Mouse (Mus musculus) embryonic facial prominence, embryonic 10.5 days (tissue): ENCODE results near the gene Calhm1. TPM values are rescaled to one million over a fixed set of nuclear protein-coding genes. Genes with fewer than 3 reads are reported as not detected.

Experiments
- DNase-seq: peaks from one replicate; pipeline ENCODE4 v3.0.0-alpha.2; 2017; ENCODE audit warnings: low spot score
- H3K27ac ChIP-seq: fragments of 300-500 bp; sonication (generic); replicated peaks from 2 replicates; pipeline ENCODE4 v1.5.1; 2016; ENCODE audit warnings: mild to moderate bottlenecking
- H3K27me3 ChIP-seq: fragments of 300-500 bp; sonication (generic); replicated peaks from 2 replicates; pipeline ENCODE4 v1.6.1; 2016; ENCODE audit warnings: low read depth, mild to moderate bottlenecking; ENCODE audit not compliant: poor library complexity, severe bottlenecking
- H3K36me3 ChIP-seq: fragments of 300-500 bp; sonication (generic); replicated peaks from 2 replicates; pipeline ENCODE4 v1.6.1; 2016; ENCODE audit warnings: mild to moderate bottlenecking, moderate library complexity
- H3K4me1 ChIP-seq: fragments of 300-500 bp; sonication (generic); 2 replicates; pipeline ENCODE4 v1.6.1; 2016
- H3K4me3 ChIP-seq: fragments of 300-500 bp; sonication (generic); 2 replicates; pipeline ENCODE4 v1.5.1; 2016; ENCODE audit warnings: mild to moderate bottlenecking, moderate library complexity
- H3K9me3 ChIP-seq: fragments of 300-500 bp; sonication (generic); 2 replicates; pipeline ENCODE4 v1.6.1; 2016; ENCODE audit warnings: mild to moderate bottlenecking
- WGBS: fragments of 180-500 bp; shearing (Covaris S2); methylation state at CpG from one replicate; pipeline ENCODE4 v1.1.7; 2016; 5-methylcytosine and 5-hydroxymethylcytosine counted together
- polyA plus RNA-seq: library from polyadenylated mRNA; unstranded; fragments of >200 nt; fragmentation: Nextera tagmentation; extraction: Ambion mirVana; gene quantifications from 2 replicates; pipeline ENCODE4 v1.2.1, GENCODE M21; 2016

Gene Calhm1
- polyA plus RNA-seq, 1 experiment from 2014 or later: not detected

DNA sequence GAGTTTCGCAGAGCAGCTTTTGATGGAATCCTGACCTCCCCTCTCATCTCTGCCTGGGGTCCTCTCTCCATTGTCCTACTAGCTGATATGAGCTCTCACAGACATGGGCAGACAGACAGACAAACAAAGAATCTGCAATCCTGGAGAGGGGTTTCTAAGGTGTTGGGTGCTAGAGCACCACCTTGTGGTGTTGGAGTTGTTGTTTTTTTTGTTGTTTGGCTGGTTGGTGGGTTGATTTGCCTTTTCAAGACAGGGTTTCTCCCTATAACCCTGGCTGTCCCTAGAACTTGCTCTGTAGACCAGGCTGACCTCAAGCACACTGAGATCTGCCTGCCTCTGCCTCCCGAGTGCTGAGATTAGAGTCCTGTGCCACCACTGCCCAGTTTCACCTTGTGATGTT, 31.4 kb upstream of the Calhm1 start:
- Histone ChIP-seq H3K36me3 (no peaks in the 10 kb centered on the region), H3K4me3 (no peak overlapping the region), H3K27me3 (peaks cover 55% of the 10 kb centered on the region), H3K27ac (no peak overlapping the region), H3K4me1 (peaks cover 18% of the 10 kb centered on the region), H3K9me3 (no peaks in the 10 kb centered on the region)
- WGBS: 73% methylated on average over 2 of the region's 2 CpGs
- no peak for DNase-seq

DNA sequence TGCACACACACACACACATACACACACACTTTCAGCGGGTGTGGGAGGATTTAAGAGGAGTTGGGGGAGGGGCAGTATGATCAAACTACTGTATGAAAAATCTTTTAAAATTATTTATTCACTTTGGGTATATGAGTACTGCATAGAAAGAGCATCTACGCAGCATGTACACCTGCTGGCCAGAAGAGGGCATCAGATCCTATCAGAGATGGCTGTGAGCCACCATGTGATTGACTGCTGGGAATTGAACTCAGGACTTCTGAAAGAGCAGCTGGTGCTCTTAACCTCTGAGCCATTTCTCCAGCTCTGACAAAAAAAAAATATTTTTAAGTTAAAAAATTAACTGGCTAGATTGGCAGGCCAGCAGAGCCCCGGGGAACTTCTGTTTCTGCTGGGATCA, 30.5 kb upstream of the Calhm1 start:
- Histone ChIP-seq H3K4me3 (no peak overlapping the region), H3K9me3 (no peaks in the 10 kb centered on the region), H3K27ac (no peak overlapping the region), H3K36me3 (no peaks in the 10 kb centered on the region), H3K27me3 (peaks cover 45% of the 10 kb centered on the region), H3K4me1 (peaks cover 12% of the 10 kb centered on the region)
- DNase-seq: no peak
- 59% methylated on average over 3 of the region's 3 CpGs for WGBS

DNA sequence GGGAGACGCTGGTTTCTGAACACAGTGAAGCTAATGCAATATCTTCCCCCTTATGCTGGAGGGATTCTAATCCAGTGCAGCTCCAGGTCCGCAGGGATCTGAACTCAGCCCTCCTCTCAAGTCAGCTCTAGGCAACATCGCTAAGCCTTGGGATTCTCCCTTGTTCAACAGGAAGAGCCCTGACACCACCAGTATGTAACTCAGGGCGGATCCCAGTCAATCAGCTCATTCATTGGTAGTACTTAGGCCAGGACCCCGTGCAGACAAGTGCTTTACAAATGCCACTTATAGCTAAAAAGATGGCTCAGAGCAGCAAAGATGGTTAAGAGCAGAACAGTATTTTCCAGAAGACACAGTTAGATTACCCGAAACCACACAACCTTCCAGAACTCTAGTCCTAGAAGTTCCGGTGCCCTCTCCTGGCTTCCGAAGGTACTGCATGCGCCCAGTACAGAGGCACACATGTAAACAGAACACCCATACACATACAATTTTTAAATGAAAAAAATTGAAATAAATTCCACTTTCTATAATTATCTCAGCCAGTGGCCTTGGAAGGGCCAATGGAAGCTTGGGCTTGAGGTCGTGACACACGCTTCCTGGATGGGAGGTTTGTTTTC, 24.8 kb upstream of the Calhm1 start:
- Histone ChIP-seq H3K9me3 (no peaks in the 10 kb centered on the region), H3K27ac (no peak overlapping the region), H3K4me1 (peaks cover 12% of the 10 kb centered on the region), H3K4me3 (peak overlapping the region; percentile 33; the same call in 1 of the 2 replicates), H3K36me3 (no peaks in the 10 kb centered on the region), H3K27me3 (0 out of 2 replicates have a peak, but pooled peaks cover 8% of the 10 kb centered on the region)
- WGBS: 25% methylated on average over 11 of the region's 11 CpGs
- DNase-seq: peak; percentile 85

DNA sequence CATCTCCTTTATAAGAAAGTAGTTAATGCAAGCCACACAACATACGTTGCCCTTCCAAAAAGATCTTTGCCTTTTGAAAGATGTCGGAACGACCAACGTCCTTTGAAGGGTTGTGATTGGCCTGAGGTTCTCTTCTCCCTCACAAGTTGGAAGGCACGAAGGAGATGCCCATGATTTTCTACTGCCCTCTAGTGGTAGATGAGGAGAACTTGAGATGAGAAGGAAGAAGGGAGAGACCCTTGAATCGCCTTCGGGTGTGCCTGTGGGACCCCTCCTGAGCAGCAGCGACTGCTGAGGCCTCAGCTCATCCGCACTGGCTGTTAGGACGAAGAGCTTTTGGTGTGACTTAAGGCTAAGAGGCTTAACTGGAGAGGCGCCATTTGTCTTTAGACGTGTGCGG, 24.2 kb upstream of the Calhm1 start:
- WGBS: 8% methylated on average over 13 of the region's 13 CpGs
- peaks cover 12% of the 10 kb centered on the region for H3K4me1 ChIP-seq
- no peak overlapping the region for H3K27ac ChIP-seq
- 0 out of 2 replicates have a peak, but pooled peaks cover 8% of the 10 kb centered on the region for H3K27me3 ChIP-seq
- DNase-seq: peak; percentile 57
- H3K4me3 ChIP-seq: peak overlapping the region; percentile 33; the same call in 1 of the 2 replicates
- H3K36me3 ChIP-seq: no peaks in the 10 kb centered on the region
- H3K9me3 ChIP-seq: no peaks in the 10 kb centered on the region

DNA sequence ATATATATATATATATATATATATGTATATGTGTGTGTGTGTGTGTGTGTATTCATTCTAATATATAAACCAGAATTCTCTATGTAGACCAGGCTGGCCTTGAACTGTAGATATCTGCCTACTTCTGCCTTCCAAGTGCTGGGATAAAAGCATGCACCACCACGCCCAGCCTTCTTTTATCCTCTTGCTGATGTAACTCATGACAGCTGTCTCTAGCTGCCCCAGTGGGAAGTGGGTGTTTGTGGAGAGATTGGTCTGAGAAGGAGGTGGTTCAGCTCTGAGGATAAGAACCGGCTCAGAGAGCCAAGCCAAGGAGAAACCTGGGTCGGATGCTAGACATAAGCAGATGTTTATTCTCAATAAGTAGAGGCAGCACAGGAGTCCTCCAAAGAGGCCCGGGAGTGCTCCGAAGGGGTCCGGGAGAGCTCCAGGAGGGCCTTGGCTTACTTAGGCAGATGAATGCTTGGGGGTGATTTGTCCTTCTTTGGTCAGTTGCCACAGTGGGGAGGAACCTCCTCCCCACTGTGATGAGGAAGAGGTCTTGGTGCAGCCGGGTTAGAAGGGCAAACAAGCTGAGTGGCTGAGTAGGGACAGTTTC, 23.7 kb upstream of the Calhm1 start:
- Histone ChIP-seq H3K4me1 (peaks cover 12% of the 10 kb centered on the region), H3K27ac (no peak overlapping the region), H3K27me3 (0 out of 2 replicates have a peak, but pooled peaks cover 8% of the 10 kb centered on the region), H3K36me3 (no peaks in the 10 kb centered on the region), H3K4me3 (no peak overlapping the region), H3K9me3 (no peaks in the 10 kb centered on the region)
- WGBS: 56% methylated on average over 7 of the region's 7 CpGs
- DNase-seq: no peak

DNA sequence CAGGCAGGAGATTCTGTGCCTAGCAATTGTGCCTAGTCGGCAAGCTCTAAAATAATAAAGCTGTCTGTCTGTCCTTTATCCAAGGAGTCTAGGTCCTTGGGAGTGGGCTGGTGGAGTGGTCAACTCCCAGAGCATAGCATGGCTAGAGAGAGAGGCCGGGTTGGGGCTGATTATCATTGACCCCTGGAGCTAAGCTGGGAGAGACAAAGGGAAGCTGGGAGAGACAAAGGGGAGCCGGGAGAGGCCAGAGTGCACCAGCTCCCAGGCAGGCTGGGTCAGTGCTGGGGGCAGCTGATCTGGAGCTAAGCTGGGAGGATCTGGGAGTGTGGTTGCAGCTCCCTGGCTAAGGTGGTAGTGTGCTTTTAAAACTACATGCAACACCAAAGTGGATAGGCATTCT, 22.7 kb upstream of the Calhm1 start:
- H3K27me3 ChIP-seq: 0 out of 2 replicates have a peak, but pooled peaks cover 8% of the 10 kb centered on the region
- 27% methylated on average over 3 of the region's 3 CpGs for WGBS
- no peak for DNase-seq
- no peaks in the 10 kb centered on the region for H3K9me3 ChIP-seq
- no peaks in the 10 kb centered on the region for H3K36me3 ChIP-seq
- H3K4me1 ChIP-seq: peaks cover 12% of the 10 kb centered on the region
- H3K4me3 ChIP-seq: no peak overlapping the region
- H3K27ac ChIP-seq: no peak overlapping the region

DNA sequence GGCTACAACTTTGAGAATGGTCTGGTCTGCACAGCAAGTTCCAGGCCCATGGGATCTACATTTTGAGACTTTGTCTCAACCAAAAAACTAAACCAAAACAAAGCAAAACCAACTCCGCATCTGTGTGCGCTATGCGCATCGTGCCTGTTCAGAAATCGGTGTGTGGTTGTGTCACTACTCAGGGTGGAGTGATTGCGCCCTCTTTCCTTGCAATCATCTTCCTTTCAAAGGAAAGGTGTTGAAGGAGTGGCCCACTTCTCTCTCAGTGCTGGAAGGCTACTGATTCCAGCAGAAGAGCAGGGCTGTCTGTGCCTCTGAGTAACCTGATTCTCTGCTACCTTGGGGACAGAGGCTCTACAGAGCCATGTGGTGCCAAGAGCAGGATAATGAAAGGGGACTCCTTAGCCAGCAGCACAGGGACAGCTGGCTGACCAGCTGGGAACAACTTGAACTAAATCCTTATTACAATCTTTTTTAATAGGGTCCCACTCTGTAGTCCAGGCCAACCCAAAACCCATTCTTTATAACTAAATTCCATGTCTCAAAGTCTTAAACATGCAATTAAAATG, 19.2 kb upstream of the Calhm1 start:
- Histone ChIP-seq H3K27me3 (0 out of 2 replicates have a peak, but pooled peaks cover 5% of the 10 kb centered on the region), H3K27ac (no peak overlapping the region), H3K4me3 (no peak overlapping the region), H3K9me3 (no peaks in the 10 kb centered on the region), H3K36me3 (no peaks in the 10 kb centered on the region), H3K4me1 (peaks cover 4% of the 10 kb centered on the region)
- no peak for DNase-seq
- 90% methylated on average over 6 of the region's 6 CpGs for WGBS

DNA sequence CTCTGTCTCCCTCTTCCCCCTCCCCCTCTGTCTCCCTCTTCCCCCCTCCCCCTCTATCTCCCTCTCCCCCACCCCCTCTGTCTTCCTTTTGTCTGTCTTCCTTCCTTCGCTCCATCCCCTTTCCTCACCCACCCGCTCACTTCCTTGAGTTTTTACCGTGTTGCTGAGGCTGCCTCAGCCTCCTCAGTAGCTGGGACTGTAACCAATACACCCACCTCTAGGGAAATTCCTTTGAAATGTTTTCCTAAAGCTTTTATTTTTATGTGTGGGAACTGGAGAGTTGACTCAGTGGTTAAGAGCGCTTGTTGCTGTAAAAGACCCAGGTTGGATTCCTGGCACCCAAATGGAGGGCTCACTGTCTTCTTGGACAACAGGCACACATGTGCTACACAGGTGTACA, 17.6 kb upstream of the Calhm1 start:
- no peaks in the 10 kb centered on the region for H3K36me3 ChIP-seq
- no peak overlapping the region for H3K4me3 ChIP-seq
- WGBS: 60% methylated on average over 4 of the region's 4 CpGs
- H3K27ac ChIP-seq: no peak overlapping the region
- no peaks in the 10 kb centered on the region for H3K27me3 ChIP-seq
- H3K4me1 ChIP-seq: peaks cover under 1% of the 10 kb centered on the region; the same call in 1 of the 2 replicates
- H3K9me3 ChIP-seq: no peaks in the 10 kb centered on the region
- no peak for DNase-seq

DNA sequence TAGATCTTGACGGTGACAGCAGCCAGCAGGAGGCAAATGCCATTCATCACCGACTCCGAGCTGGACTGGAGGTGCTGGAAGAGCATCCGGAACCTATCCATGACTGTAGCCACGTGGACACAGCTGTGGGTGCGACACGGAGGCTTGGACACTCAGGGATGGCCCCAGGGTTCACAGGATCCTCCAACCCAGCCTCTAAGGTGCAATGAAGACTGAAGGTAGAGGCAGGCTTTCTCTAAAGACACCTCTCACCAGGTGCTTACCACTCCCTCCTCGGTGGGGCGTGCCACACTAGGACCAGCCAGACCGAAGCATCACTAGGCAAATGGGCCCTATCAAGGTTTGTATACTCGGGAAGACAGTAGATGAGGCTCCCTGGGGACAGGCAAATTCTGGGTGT, 13.6 kb upstream of the Calhm1 start, which contains the start of gene Calhm3:
Gene Calhm3 (minus strand): TSS at position 101 of the 400 bp plus-strand sequence.
- Histone ChIP-seq H3K36me3 (no peaks in the 10 kb centered on the region), H3K27ac (no peak within 1 kb of the TSS), H3K27me3 (peaks cover 8% of the 10 kb centered on the region), H3K4me3 (no peak within 1 kb of the TSS), H3K9me3 (no peaks in the 10 kb centered on the region), H3K4me1 (no peaks in the 10 kb centered on the region)
- no peak for DNase-seq
- WGBS: 78% methylated on average over 11 of the region's 11 CpGs

DNA sequence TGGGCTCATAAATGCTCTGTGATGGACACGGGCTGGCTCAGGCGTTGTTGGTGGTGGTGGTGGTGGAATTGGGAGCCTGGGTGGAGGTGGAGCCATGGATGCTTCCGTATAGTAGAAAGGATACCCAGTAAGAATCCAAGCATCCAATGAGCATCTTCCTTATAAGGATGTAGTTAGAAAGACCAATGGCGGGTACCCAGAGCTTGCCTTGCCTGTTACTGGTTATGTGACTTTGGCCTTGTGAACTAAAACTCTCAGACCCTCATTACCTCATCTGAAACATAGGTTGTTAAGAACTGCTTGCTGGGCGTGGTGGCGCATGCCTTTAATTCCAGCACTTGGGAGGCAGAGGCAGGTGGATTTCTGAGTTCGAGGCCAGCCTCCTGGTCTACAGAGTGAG, 9.7 kb upstream of the Calhm1 start:
- no peak overlapping the region for H3K4me3 ChIP-seq
- no peak overlapping the region for H3K27ac ChIP-seq
- H3K9me3 ChIP-seq: no peaks in the 10 kb centered on the region
- 87% methylated on average over 7 of the region's 7 CpGs for WGBS
- H3K36me3 ChIP-seq: no peaks in the 10 kb centered on the region
- no peak for DNase-seq
- peaks cover 37% of the 10 kb centered on the region for H3K27me3 ChIP-seq
- H3K4me1 ChIP-seq: peaks cover 21% of the 10 kb centered on the region

DNA sequence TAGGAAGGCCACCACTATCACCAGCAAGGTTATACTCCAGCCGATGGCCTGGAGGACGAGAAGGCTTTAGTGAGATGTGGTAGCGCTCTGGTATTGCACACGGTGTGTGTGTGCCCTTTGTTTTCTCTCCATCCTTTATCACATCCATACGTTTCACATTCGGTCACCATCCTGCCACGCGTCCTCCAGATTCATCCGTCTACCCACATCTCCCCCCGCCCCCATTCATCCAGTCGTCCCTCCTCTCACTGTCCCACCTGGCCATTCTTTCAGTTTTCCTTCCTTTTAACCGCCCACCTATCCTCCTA, 8.0 kb upstream of the Calhm1 start:
- no peak for DNase-seq
- 55% methylated on average over 12 of the region's 12 CpGs for WGBS
- Histone ChIP-seq H3K4me3 (peak overlapping the region; percentile 52), H3K9me3 (no peaks in the 10 kb centered on the region), H3K36me3 (no peaks in the 10 kb centered on the region), H3K27ac (peak overlapping the region; percentile 5; the same call in 1 of the 2 replicates), H3K27me3 (peaks cover 45% of the 10 kb centered on the region), H3K4me1 (peaks cover 21% of the 10 kb centered on the region)

DNA sequence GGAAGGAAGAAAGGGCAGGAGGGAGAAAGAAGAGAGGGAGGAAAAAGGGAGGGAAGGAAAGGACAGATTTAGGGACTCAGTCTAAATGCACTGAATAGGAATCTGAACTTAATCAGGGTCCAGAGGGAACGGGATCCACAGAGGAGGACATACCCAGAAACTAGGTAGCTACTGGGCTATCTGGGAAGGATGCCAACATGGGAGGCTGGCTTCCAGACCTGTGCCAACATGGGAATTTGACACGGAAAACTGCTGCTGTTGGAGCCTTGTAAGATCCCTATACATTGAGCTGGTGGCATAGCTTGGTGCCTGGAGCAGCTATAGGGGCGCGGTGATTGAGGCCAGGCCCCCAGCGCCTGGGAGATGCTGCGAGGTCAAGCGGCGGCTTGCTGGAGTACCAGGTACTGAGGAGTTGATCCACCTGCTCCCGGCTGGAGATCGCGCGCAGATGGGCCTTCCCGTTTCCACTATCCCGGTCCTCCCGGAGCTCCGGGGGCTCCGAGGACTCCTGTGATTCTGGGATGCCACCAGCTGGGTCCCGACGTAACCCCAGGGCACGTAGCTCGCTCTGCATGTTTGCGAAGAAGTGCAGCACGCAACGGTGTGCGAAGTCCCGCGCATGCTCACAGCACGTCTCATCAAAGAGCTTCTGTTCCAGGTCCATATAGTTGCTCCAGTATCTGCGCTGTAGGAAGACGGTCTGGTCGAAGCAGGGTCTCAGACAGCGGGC, 7.4 kb upstream of the Calhm1 start:
- Histone ChIP-seq H3K36me3 (no peaks in the 10 kb centered on the region), H3K4me1 (peaks cover 21% of the 10 kb centered on the region), H3K27me3 (peaks cover 45% of the 10 kb centered on the region), H3K27ac (peak overlapping the region; percentile 5; the same call in 1 of the 2 replicates), H3K9me3 (no peaks in the 10 kb centered on the region), H3K4me3 (peak overlapping the region; percentile 52)
- WGBS: 26% methylated on average over 32 of the region's 32 CpGs
- DNase-seq: peak; percentile 44
